Mouse (Mus musculus) central nervous system, embryonic 18 days (tissue): ENCODE data around the gene Vasp. TPM values are rescaled to one million over a fixed set of nuclear protein-coding genes. Genes with fewer than 3 reads are reported as not detected.

ENCODE experiments used
- polyA plus RNA-seq: library from polyadenylated mRNA; depleted of rRNA; stranded (reverse); fragments of >200 nt; gene quantifications from 2 replicates; pipeline ENCODE4 v1.2.3, GENCODE M21; 2012; rRNA removed

Vasp gene
- 65.0 and 68.3 TPM in 2 replicates for polyA plus RNA-seq

DNA sequence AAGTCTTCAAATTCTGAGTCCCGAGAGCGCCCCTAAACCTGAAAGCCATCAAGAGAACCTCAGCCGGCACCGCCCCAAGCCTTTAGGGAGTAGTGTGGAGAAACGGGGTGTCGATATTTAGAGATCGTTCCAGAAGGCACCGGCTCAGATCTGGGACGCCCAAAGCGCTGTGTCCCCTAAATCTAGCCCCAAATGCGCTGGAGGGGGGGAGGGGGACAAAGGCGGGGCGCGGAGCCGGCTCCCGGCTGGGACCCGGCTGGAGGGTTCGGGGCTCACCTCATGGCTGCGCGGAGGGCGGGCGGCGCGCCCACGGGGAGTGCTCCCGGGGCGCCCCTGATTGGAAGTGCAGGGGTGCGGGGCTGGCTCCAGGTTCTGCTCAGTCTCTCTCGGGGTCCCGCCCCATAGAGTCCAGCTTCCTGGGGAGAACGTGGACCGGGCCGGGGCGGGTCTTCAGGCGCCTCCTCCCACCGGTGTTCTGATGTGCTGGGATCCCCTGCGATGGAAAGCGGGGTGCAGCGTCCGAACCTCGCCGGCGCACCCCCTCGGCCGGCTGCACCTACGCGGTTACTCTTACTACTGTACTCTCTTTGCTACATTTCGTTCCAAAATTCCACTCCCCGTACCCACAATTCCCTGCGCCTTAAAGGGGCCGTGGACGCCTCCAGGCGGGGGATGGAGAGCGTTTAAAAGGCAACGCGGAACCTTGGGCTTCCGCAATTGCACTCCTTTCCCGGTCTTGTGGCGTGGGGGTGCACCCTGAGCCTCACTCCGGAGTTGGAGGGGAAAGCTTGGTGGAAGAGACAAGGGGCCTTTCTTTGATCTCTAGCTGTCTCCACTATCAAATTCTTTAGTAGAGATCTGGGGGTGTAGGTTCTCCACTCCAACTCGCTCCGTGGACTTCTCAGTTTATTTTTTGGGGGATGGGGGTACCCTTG is at the start of gene Vasp:
TSS of gene Vasp (minus strand) at position 580 of the 935 bp plus-strand sequence.

DNA sequence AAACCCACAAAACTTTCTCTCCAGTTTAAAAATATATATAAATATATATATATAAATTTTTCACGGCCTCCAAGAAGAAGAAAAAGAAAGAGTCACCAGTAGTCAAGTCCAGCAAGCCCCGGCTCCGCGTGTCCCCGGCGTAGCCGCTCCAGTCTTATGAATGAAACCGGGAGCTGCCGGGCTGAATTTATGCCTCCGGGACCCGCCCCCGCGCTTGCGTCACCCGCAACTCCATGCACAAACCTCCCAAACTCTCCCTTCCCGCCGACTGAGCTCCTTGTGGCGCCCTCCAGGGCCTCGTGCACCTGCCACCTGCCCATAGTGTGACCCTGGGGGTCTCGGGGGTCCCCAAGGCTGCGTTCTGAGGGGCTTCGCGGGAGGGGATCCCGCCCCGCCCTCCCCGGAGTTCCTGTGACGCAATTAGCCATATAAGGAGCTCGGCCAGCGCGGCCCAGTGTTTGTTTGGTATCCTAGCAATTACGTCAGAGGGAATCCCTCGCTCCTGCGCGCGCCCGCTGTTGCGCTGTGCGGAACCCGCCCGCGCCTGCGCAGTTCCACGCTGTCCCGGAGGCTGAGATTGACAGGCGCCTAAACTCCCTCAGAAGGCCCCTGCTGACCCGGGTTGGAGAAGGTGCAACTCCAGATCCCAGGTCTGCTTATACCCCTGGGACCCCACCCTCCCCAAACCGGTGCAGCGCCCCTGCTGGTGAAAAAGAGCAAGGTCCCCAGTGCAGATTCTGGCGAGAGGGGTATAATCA is 38.4 kb upstream of the Vasp start, which contains the start of gene Fosb:
TSS of gene Fosb (minus strand) at position 168 of the 758 bp plus-strand sequence.

DNA sequence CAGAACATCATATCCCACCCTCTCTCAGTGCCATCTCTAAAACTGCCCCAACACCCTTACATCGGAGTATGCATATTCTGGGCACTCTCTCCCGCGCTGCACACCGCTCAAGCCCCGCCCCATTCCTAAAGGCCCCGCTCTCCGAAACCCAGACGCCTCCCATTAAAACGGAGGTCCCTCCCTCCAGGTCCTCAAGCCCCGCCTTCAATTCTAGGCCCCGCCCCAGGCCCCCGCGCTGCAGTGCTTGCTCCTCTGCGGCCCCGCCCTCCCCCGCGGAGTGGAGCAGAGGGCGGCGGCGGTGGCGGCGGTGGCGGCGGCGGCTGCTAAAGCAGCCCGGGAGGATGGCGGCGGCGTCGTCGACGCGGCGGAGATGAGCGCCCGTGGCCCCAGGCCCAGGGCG is 10.8 kb upstream of the Vasp start, which contains the start of gene Rtn2:
TSS of gene Rtn2 (plus strand) at position 240 of the 400 bp plus-strand sequence.

DNA sequence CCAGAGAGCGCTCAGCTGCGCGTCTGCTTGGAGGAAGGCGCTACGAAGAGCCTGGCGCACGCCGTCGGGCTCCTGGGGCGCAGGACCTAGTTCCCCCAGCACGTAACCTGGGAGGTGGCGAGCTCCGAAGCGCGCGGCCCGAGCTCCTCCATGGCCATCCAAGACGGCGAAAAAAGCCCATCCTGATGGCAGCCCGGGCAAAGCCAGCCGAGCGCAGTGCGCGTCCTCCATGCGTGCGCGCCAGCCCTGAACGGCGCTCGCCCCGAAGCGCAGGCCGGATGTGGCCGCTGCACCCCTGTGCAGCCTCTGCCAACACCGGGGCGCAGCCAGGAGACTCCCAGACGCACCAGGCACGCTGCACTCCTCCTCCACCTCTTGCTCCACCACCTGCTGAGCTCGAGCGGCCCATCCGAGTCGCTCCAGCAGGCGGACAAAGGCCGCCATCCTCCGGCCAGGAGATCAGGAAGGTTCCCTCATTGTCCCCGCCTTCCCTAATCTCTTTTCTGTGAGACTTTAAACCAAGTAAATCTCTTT is 8.0 kb upstream of the Vasp start, which contains the start of gene Ppm1n:
TSS of gene Ppm1n (minus strand) at position 484 of the 534 bp plus-strand sequence.

DNA sequence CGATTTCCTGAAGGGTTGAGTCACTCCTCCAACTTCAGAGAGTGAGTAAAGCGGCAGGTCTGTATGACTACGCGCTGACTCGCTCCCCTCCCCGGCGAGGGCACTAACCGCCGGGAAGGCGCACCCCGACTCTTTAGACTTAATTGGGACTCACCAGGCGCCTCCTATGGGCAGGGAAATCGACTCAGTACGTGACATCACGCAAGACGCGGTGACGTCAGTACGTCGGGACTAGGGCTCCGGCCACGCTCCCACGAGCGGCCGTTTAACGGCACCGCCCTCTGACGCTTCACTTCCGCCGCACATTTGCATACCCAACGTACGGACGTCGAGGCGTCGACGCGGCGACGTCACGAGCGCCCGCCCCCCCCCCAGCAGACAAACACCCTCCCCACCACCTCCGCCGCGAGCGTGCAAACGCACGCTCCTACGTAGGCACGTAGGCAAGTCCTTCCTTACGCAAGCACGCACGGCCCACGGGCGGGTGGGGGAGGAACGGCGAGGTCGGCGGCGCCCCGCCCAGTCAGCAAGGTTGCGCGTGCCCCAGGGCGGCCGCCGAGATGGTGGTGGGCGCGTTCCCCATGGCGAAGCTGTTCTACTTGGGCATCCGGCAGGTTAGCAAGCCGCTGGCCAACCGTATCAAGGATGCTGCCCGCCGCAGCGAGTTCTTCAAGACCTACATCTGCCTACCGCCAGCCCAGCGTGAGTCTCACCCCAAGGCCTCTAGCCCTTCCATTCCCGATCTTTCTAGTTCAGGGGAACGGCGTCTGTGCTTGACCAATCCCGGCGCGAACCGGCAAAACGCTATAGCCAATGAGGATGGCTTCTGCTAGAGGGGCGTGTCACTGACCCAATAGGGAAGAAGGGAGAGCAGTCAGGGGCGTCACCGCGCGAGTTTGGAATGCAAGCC is 43.5 kb downstream of the Vasp start, which contains the start of gene Opa3:
TSS of gene Opa3 (plus strand) at position 452 of the 910 bp plus-strand sequence.

DNA sequence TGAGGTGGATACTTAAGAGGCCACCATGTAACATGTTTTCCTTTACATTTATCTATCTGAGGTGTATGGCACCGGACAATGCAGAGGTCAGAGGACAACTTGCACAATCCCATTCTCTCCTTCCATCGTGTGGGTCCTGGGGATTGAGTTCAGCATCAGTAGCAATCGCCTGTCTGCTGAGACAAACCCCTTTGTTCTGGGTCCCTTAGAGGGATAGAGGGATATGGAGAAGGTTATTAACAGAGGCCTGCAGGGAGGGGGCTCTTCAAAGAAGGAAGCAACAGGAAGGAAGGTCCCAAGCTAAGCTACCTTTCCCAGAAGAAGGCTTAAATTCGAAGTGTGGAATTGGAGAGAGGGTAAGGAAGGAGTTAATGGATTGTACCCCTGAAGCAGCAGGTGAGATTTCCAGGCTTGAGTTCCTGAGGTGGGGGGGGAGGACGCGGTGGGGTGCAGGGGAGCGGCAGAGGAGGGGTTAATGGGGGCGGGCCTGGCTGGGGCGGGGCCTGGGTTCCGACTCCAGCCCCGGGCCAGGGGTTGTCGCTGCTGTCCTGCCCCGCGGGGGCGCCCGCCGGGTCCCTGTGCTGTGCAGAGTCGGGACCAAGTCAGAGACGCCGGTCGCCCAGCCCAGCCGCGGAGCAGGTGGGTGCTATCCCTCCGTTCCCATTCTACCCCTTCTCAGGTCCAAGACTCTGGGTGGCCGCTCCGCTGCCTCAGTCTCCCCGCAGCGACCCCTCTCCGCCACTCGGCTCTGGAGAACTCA is 59.4 kb downstream of the Vasp start, which contains the start of gene Gpr4:
TSS of gene Gpr4 (plus strand) at position 543 of the 760 bp plus-strand sequence.

Other genes starting within 250 kb of the Vasp start
- not detected in 2 replicates for gene Foxa3, start 248.3 kb downstream of the Vasp start, polyA plus RNA-seq
- 66.8 and 73.9 TPM in 2 replicates for gene Sympk, start 247.4 kb downstream of the Vasp start, polyA plus RNA-seq
- gene Rsph6a, start 217.1 kb downstream of the Vasp start, polyA plus RNA-seq, result 0.23 and 0.32 TPM in 2 replicates
- 168 and 184 TPM in 2 replicates for gene Dmwd, start 195.6 kb downstream of the Vasp start, polyA plus RNA-seq
- gene Dmpk, start 188.0 kb downstream of the Vasp start, polyA plus RNA-seq, result 48.3 and 55.8 TPM in 2 replicates
- 6.8 and 9.3 TPM in 2 replicates for gene Six5, start 177.2 kb downstream of the Vasp start, polyA plus RNA-seq
- gene Gm4969, start 153.4 kb downstream of the Vasp start, polyA plus RNA-seq, result 14.5 and 14.6 TPM in 2 replicates
- gene Fbxo46, start 152.0 kb downstream of the Vasp start, polyA plus RNA-seq, result 11.2 and 12.5 TPM in 2 replicates
- gene Qpctl, start 122.5 kb downstream of the Vasp start, polyA plus RNA-seq, result 16.8 and 18.3 TPM in 2 replicates
- 151 and 178 TPM in 2 replicates for gene Snrpd2, start 122.1 kb downstream of the Vasp start, polyA plus RNA-seq
- gene Gipr, start 105.7 kb downstream of the Vasp start, polyA plus RNA-seq, result 41.3 and 55.6 TPM in 2 replicates
- gene Eml2, start 95.4 kb downstream of the Vasp start, polyA plus RNA-seq, result 65.5 and 68.9 TPM in 2 replicates
- 6.0 and 6.8 TPM in 2 replicates for gene Gpr4, start 59.3 kb downstream of the Vasp start, polyA plus RNA-seq
- gene Opa3, start 43.5 kb downstream of the Vasp start, polyA plus RNA-seq, result 25.6 and 26.6 TPM in 2 replicates
- gene Ppm1n, start 8.2 kb upstream of the Vasp start, polyA plus RNA-seq, result 1.6 and 2.0 TPM in 2 replicates
- gene Rtn2, start 10.8 kb upstream of the Vasp start, polyA plus RNA-seq, result 155 and 161 TPM in 2 replicates
- gene Fosb, start 38.2 kb upstream of the Vasp start, polyA plus RNA-seq, result 0.25 and 0.71 TPM in 2 replicates
- 72.9 and 73.8 TPM in 2 replicates for gene Ercc1, start 73.0 kb upstream of the Vasp start, polyA plus RNA-seq
- 14.2 and 15.3 TPM in 2 replicates for gene Cd3eap, start 87.7 kb upstream of the Vasp start, polyA plus RNA-seq
- 4.4 and 5.1 TPM in 2 replicates for gene Ppp1r13l, start 87.9 kb upstream of the Vasp start, polyA plus RNA-seq
- gene Ercc2, start 110.2 kb upstream of the Vasp start, polyA plus RNA-seq, result 77.4 and 78.3 TPM in 2 replicates
- gene Klc3, start 132.3 kb upstream of the Vasp start, polyA plus RNA-seq, result 1.6 and 2.1 TPM in 2 replicates
- 0.36 and 148 TPM in 2 replicates for gene Ckm, start 133.0 kb upstream of the Vasp start, polyA plus RNA-seq
- gene Mark4, start 187.0 kb upstream of the Vasp start, polyA plus RNA-seq, result 47.3 and 55.6 TPM in 2 replicates
- gene Exoc3l2, start 191.5 kb upstream of the Vasp start, polyA plus RNA-seq, result 0.31 and 0.70 TPM in 2 replicates
- 12.0 and 12.1 TPM in 2 replicates for gene Bloc1s3, start 236.6 kb upstream of the Vasp start, polyA plus RNA-seq
- gene Trappc6a, start 236.6 kb upstream of the Vasp start, polyA plus RNA-seq, result 19.9 and 24.6 TPM in 2 replicates
- 1.3 TPM in 2 replicates for gene Nkpd1, start 246.0 kb upstream of the Vasp start, polyA plus RNA-seq